Mouse (Mus musculus): Measurements from ENCODE around the gene Ccdc34. TPM values are rescaled to one million over a fixed set of nuclear protein-coding genes. Genes with fewer than 3 reads are reported as not detected.

Gene Ccdc34
- polyA plus RNA-seq, 1 experiment from 2014 or later, result 29.6 TPM

DNA sequence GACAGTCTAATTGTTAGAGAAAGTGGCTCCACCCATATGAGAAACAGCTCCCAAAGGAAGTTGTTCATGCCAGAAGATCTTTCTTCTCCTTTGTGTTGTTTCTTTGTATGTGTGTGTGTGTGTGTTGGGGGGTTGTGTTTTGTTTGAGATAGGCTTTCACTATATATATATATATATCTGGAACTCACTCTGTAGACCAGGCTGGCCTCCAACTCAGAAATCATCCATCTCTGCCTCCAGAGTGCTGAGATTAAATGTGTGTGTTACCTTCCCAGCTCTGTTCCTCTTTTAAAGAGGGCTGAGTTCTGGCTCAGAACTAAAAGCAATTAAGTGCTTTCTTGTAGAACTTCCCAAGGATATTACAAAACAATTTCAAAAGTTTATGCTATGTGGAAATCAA is 8.2 kb upstream of the Ccdc34 start:
- H3K27me3 ChIP-seq (ENCODE audit: control insufficient read depth, insufficient read depth, low read length), result no peaks in the 10 kb centered on the region
- H3K4me2 ChIP-seq (ENCODE audit: low read depth, low read length), result no peak overlapping the region
- no peak overlapping the region for H3K9ac ChIP-seq (replicated peaks; ENCODE audit: low read depth, low read length)
- H3K4me3 ChIP-seq (ENCODE audit: low read depth, low read length), result no peak overlapping the region
- no peaks in the 10 kb centered on the region for H3K9me3 ChIP-seq (ENCODE audit: control insufficient read depth, low read length)
- H3K27ac ChIP-seq (ENCODE audit: low read depth, low read length), result no peak overlapping the region
- ATAC-seq (ENCODE audit: low read depth), result no peak
- H3K36me3 ChIP-seq (ENCODE audit: control insufficient read depth, insufficient read depth, low read length), result 0 out of 2 replicates have a peak, but pooled peaks cover 21% of the 10 kb centered on the region
- no peaks in the 10 kb centered on the region for H3K4me1 ChIP-seq (ENCODE audit: control insufficient read depth, insufficient read depth, low read length)

GRCm38 (mm10) chr2:110012184-110012725 is 5.4 kb upstream of the Ccdc34 start:
- 77% methylated on average over 13 of the region's 13 CpGs for WGBS

GRCm38 (mm10) chr2:110017087-110017486 is 530 bp upstream of the Ccdc34 start:
- H3K27me3 ChIP-seq (ENCODE audit: control insufficient read depth, insufficient read depth, low read length), result no peaks in the 10 kb centered on the region
- 46% methylated on average over 7 of the region's 7 CpGs for WGBS

More at GRCm38 (mm10) chr2:110012184-110012725, 5.4 kb upstream of the Ccdc34 start:
- Histone ChIP-seq H3K9me3 (ENCODE audit: control insufficient read depth, low read length) (no peaks in the 10 kb centered on the region), H3K4me3 (ENCODE audit: low read depth, low read length) (no peak overlapping the region), H3K9ac (replicated peaks; ENCODE audit: low read depth, low read length) (no peak overlapping the region), H3K27ac (ENCODE audit: low read depth, low read length) (no peak overlapping the region), H3K4me1 (ENCODE audit: control insufficient read depth, insufficient read depth, low read length) (no peaks in the 10 kb centered on the region; the same call in 1 of the 2 replicates), H3K27me3 (ENCODE audit: control insufficient read depth, insufficient read depth, low read length) (no peaks in the 10 kb centered on the region), H3K4me2 (ENCODE audit: low read depth, low read length) (no peak overlapping the region), H3K36me3 (ENCODE audit: control insufficient read depth, insufficient read depth, low read length) (0 out of 2 replicates have a peak, but pooled peaks cover 21% of the 10 kb centered on the region)
- no peak for ATAC-seq (ENCODE audit: low read depth)

DNA sequence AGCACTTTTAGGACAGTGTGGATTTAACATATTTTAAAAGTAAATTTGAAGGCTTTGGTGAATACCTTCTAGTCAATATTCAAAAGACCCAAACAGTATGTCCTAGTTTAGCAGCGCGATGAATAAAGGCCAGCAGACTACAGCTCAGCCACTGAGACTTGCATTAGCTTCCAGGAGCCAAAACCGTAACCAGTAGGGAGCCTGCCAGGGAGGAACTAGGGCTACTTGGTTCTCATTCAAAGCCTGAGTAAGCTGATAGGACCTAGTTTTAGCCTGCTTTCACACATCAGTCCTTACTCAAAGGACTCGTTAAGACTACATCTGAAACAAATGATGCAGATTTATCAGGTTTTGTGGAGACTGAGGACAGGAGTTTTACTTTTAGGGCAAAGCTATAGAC is 2.0 kb downstream of the Ccdc34 start:
- no peak for ATAC-seq (ENCODE audit: low read depth)
- Histone ChIP-seq H3K36me3 (ENCODE audit: control insufficient read depth, insufficient read depth, low read length) (0 out of 2 replicates have a peak, but pooled peaks cover 4% of the 10 kb centered on the region), H3K9me3 (ENCODE audit: control insufficient read depth, low read length) (no peaks in the 10 kb centered on the region), H3K27me3 (ENCODE audit: control insufficient read depth, insufficient read depth, low read length) (no peaks in the 10 kb centered on the region), H3K4me2 (ENCODE audit: low read depth, low read length) (no peak overlapping the region), H3K27ac (ENCODE audit: low read depth, low read length) (no peak overlapping the region), H3K9ac (replicated peaks; ENCODE audit: low read depth, low read length) (no peak overlapping the region), H3K4me1 (ENCODE audit: control insufficient read depth, insufficient read depth, low read length) (peaks cover 18% of the 10 kb centered on the region), H3K4me3 (ENCODE audit: low read depth, low read length) (no peak overlapping the region)
- WGBS, result 77% methylated on average over 4 of the region's 4 CpGs

More at GRCm38 (mm10) chr2:110017087-110017486, 530 bp upstream of the Ccdc34 start:
- H3K9ac ChIP-seq (replicated peaks; ENCODE audit: low read depth, low read length), result peak overlapping the region; percentile 83
- H3K4me1 ChIP-seq (ENCODE audit: control insufficient read depth, insufficient read depth, low read length), result peaks cover 18% of the 10 kb centered on the region
- H3K4me2 ChIP-seq (ENCODE audit: low read depth, low read length), result peak overlapping the region; percentile 86
- peak overlapping the region; percentile 88; the same call in 1 of the 2 replicates for H3K27ac ChIP-seq (ENCODE audit: low read depth, low read length)
- H3K36me3 ChIP-seq (ENCODE audit: control insufficient read depth, insufficient read depth, low read length), result 0 out of 2 replicates have a peak, but pooled peaks cover 8% of the 10 kb centered on the region
- peak overlapping the region; percentile 85 for H3K4me3 ChIP-seq (ENCODE audit: low read depth, low read length)
- H3K9me3 ChIP-seq (ENCODE audit: control insufficient read depth, low read length), result no peaks in the 10 kb centered on the region
- ATAC-seq (ENCODE audit: low read depth), result peak; percentile 35

GRCm38 (mm10) chr2:110020430-110020829 is 2.8 kb downstream of the Ccdc34 start:
- WGBS, result 91% methylated on average over 1 of the region's 1 CpGs
- Histone ChIP-seq H3K36me3 (ENCODE audit: control insufficient read depth, insufficient read depth, low read length) (0 out of 2 replicates have a peak, but pooled peaks cover 4% of the 10 kb centered on the region), H3K9ac (replicated peaks; ENCODE audit: low read depth, low read length) (no peak overlapping the region), H3K4me2 (ENCODE audit: low read depth, low read length) (no peak overlapping the region), H3K4me3 (ENCODE audit: low read depth, low read length) (no peak overlapping the region), H3K9me3 (ENCODE audit: control insufficient read depth, low read length) (no peaks in the 10 kb centered on the region), H3K4me1 (ENCODE audit: control insufficient read depth, insufficient read depth, low read length) (peaks cover 18% of the 10 kb centered on the region), H3K27me3 (ENCODE audit: control insufficient read depth, insufficient read depth, low read length) (no peaks in the 10 kb centered on the region), H3K27ac (ENCODE audit: low read depth, low read length) (no peak overlapping the region)
- no peak for ATAC-seq (ENCODE audit: low read depth)

DNA sequence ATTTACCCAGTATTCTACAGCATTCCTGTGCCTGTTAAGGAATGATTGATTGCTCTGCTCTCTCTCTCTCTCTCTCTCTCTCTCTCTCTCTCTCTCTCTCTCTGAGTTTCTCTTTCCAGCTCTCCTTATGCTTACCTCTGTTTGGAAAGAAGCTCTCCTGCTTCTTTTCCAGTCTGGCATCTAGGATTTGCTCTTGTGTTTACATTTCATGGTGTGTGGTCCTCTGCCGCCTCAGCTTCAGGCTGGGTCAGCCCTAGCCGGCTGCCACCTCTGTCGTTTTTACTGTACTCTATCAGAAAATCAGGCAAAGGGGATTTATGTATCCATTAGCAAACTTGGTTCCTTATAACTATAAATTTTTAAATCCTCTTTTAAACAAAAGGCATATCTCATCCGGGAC is 18.6 kb downstream of the Ccdc34 start:
- Histone ChIP-seq H3K4me1 (ENCODE audit: control insufficient read depth, insufficient read depth, low read length) (0 out of 2 replicates have a peak, but pooled peaks cover 3% of the 10 kb centered on the region), H3K27me3 (ENCODE audit: control insufficient read depth, insufficient read depth, low read length) (no peaks in the 10 kb centered on the region), H3K9me3 (ENCODE audit: control insufficient read depth, low read length) (no peaks in the 10 kb centered on the region), H3K4me3 (ENCODE audit: low read depth, low read length) (no peak overlapping the region), H3K9ac (replicated peaks; ENCODE audit: low read depth, low read length) (no peak overlapping the region), H3K4me2 (ENCODE audit: low read depth, low read length) (no peak overlapping the region), H3K36me3 (ENCODE audit: control insufficient read depth, insufficient read depth, low read length) (no peaks in the 10 kb centered on the region; the same call in 1 of the 2 replicates), H3K27ac (ENCODE audit: low read depth, low read length) (no peak overlapping the region)
- ATAC-seq (ENCODE audit: low read depth), result no peak
- WGBS, result 46% methylated on average over 4 of the region's 4 CpGs

DNA sequence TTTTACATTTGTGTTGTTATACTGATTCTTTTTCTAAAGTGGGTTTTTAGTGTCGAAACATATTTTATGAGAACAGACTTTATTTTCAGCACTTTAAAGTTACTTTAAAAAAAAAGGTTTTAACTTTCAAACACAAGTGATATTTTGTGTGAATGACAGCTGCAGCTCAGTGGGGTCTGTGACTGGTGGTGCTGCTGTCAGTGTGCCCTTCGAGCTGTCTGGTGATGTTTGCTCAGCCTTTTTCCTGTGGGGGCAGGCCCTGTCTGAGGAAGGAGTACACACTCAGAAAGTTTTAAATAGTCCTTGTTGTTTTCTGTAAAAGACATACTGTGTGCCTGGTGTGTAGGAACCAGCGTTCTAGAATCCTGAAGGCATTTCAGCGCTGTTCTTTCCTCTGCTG is 19.0 kb downstream of the Ccdc34 start:
- no peak overlapping the region for H3K9ac ChIP-seq (replicated peaks; ENCODE audit: low read depth, low read length)
- no peaks in the 10 kb centered on the region for H3K27me3 ChIP-seq (ENCODE audit: control insufficient read depth, insufficient read depth, low read length)
- no peak for ATAC-seq (ENCODE audit: low read depth)
- no peaks in the 10 kb centered on the region for H3K9me3 ChIP-seq (ENCODE audit: control insufficient read depth, low read length)
- H3K4me3 ChIP-seq (ENCODE audit: low read depth, low read length), result no peak overlapping the region
- 0 out of 2 replicates have a peak, but pooled peaks cover 3% of the 10 kb centered on the region for H3K4me1 ChIP-seq (ENCODE audit: control insufficient read depth, insufficient read depth, low read length)
- H3K36me3 ChIP-seq (ENCODE audit: control insufficient read depth, insufficient read depth, low read length), result no peaks in the 10 kb centered on the region; the same call in 1 of the 2 replicates
- no peak overlapping the region for H3K27ac ChIP-seq (ENCODE audit: low read depth, low read length)
- WGBS, result 76% methylated on average over 4 of the region's 4 CpGs
- no peak overlapping the region for H3K4me2 ChIP-seq (ENCODE audit: low read depth, low read length)

DNA sequence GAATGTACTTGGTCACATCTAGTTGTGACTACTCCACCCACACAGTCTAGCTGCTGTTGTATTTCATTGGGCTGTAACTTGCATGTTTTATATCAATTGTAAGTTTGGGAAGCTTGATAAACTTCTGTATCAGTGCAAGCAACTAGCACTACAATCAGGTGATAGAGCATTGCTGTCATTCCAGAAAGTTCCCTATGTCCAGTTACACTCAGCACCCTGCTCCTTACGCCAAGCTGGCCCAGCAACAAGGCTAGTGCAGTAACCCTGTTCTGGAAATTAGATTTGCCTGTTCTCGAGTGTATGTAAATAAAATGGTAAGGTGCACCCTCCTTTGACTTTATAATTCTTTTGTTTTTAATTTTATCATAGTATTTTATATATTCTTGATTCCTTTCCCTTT is 19.6 kb downstream of the Ccdc34 start:
- H3K9ac ChIP-seq (replicated peaks; ENCODE audit: low read depth, low read length), result no peak overlapping the region
- 0 out of 2 replicates have a peak, but pooled peaks cover 3% of the 10 kb centered on the region for H3K4me1 ChIP-seq (ENCODE audit: control insufficient read depth, insufficient read depth, low read length)
- H3K27me3 ChIP-seq (ENCODE audit: control insufficient read depth, insufficient read depth, low read length), result no peaks in the 10 kb centered on the region
- H3K27ac ChIP-seq (ENCODE audit: low read depth, low read length), result no peak overlapping the region
- WGBS, result 88% methylated on average over 2 of the region's 2 CpGs
- H3K4me2 ChIP-seq (ENCODE audit: low read depth, low read length), result no peak overlapping the region
- no peaks in the 10 kb centered on the region for H3K9me3 ChIP-seq (ENCODE audit: control insufficient read depth, low read length)
- no peaks in the 10 kb centered on the region; the same call in 1 of the 2 replicates for H3K36me3 ChIP-seq (ENCODE audit: control insufficient read depth, insufficient read depth, low read length)
- H3K4me3 ChIP-seq (ENCODE audit: low read depth, low read length), result no peak overlapping the region
- ATAC-seq (ENCODE audit: low read depth), result no peak

- Histone ChIP-seq H3K27ac (ENCODE audit: low read depth, low read length) (no peak overlapping the region), H3K27me3 (ENCODE audit: control insufficient read depth, insufficient read depth, low read length) (no peaks in the 10 kb centered on the region), H3K36me3 (ENCODE audit: control insufficient read depth, insufficient read depth, low read length) (no peaks in the 10 kb centered on the region; the same call in 1 of the 2 replicates), H3K4me2 (ENCODE audit: low read depth, low read length) (no peak overlapping the region), H3K4me3 (ENCODE audit: low read depth, low read length) (no peak overlapping the region), H3K4me1 (ENCODE audit: control insufficient read depth, insufficient read depth, low read length) (0 out of 2 replicates have a peak, but pooled peaks cover 3% of the 10 kb centered on the region), H3K9me3 (ENCODE audit: control insufficient read depth, low read length) (no peaks in the 10 kb centered on the region), H3K9ac (replicated peaks; ENCODE audit: low read depth, low read length) (no peak overlapping the region)
- no peak for ATAC-seq (ENCODE audit: low read depth)
- WGBS, result 84% methylated on average over 5 of the region's 5 CpGs
Measured at GRCm38 (mm10) chr2:110038341-110038740, 20.7 kb downstream of the Ccdc34 start.

Measured in neural tube, embryonic 14.5 days (tissue).